Mouse (Mus musculus) testis, adult 2 months (tissue): ENCODE measurements around the gene Nmi. TPM values are rescaled to one million over a fixed set of nuclear protein-coding genes. Genes with fewer than 3 reads are reported as not detected.

Source experiments
- H3K27ac ChIP-seq: fragments of 200-500 bp; 2 replicates; pipeline ENCODE4 v1.5.1; 2012; ENCODE audit warnings: low read depth, low read length; ENCODE audit not compliant: control insufficient read depth, insufficient read depth
- H3K27me3 ChIP-seq: fragments of 200-500 bp; 2 replicates; pipeline ENCODE4 v1.6.1; 2012; ENCODE audit warnings: mild to moderate bottlenecking, low read length, moderate library complexity; ENCODE audit not compliant: control insufficient read depth, insufficient read depth
- H3K36me3 ChIP-seq: fragments of 200-500 bp; 2 replicates; pipeline ENCODE4 v1.6.1; 2012; ENCODE audit warnings: mild to moderate bottlenecking, low read length; ENCODE audit not compliant: control insufficient read depth, insufficient read depth
- H3K4me1 ChIP-seq: fragments of 200-500 bp; 2 replicates; pipeline ENCODE4 v1.6.1; 2012; ENCODE audit warnings: low read length; ENCODE audit not compliant: control insufficient read depth, insufficient read depth
- H3K4me3 ChIP-seq: fragments of 200-500 bp; 2 replicates; pipeline ENCODE4 v1.5.1; 2012; ENCODE audit warnings: low read depth, mild to moderate bottlenecking, low read length, moderate library complexity, mixed read lengths; ENCODE audit not compliant: control insufficient read depth
- CTCF ChIP-seq: fragments of 200-500 bp; IDR thresholded peaks from 2 replicates; pipeline ENCODE4 v1.5.1; 2012; ENCODE audit warnings: low read depth, mild to moderate bottlenecking, inconsistent platforms, low read length, moderate library complexity; ENCODE audit not compliant: control insufficient read depth, insufficient read depth, insufficient replicate concordance
- POLR2A ChIP-seq: fragments of 200-500 bp; IDR thresholded peaks from 2 replicates; pipeline ENCODE4 v1.6.1; 2012; ENCODE audit warnings: low read depth, mild to moderate bottlenecking, inconsistent platforms, low read length, moderate library complexity; ENCODE audit not compliant: control insufficient read depth
- polyA plus RNA-seq: library from polyadenylated mRNA; depleted of rRNA; stranded (reverse); fragments of >200 nt; gene quantifications from 2 replicates; pipeline ENCODE4 v1.2.3, GENCODE M21; 2012; rRNA removed

Gene Nmi
- polyA plus RNA-seq, 1 experiment, result 1.1 TPM

DNA sequence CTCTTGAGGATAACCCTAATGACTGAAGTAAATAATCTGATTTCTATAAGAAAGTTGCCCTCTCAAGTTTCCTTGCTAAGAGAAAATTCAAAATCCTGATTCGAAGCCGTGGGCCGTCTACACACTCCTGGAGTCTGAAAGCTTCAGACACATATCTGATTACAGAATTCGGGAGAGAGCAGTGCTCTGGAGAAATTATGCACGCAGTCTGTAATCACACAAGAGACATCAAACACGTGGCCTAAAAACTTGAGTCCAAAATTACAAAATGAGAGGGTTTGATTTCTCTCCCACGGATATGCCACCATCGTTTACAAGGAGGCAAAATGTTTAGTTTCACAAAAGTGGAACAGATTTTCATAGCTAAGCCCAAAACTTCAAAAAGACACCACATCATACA is 67.7 kb downstream of the Nmi start:
- no peaks in the 10 kb centered on the region for H3K4me1 ChIP-seq
- no peak overlapping the region for H3K4me3 ChIP-seq
- no peaks in the 10 kb centered on the region for H3K27me3 ChIP-seq
- no peak for TF ChIP-seq POLR2A
- no peak for TF ChIP-seq CTCF
- no peaks in the 10 kb centered on the region for H3K36me3 ChIP-seq
- no peak overlapping the region for H3K27ac ChIP-seq

Other genes with a start within 250 kb of the Nmi start
- 14.3 and 23.2 TPM in 2 replicates for gene Rbm43, start 38.3 kb downstream of the Nmi start, polyA plus RNA-seq
- gene Tnfaip6, start 64.5 kb upstream of the Nmi start, polyA plus RNA-seq, result 0.35 and 0.46 TPM in 2 replicates
- gene Rif1, start 99.3 kb upstream of the Nmi start, polyA plus RNA-seq, result 20.2 and 22.4 TPM in 2 replicates